Comparison of ENCODE assay signal across 22 mouse cellular contexts in the genomic region with DNA sequence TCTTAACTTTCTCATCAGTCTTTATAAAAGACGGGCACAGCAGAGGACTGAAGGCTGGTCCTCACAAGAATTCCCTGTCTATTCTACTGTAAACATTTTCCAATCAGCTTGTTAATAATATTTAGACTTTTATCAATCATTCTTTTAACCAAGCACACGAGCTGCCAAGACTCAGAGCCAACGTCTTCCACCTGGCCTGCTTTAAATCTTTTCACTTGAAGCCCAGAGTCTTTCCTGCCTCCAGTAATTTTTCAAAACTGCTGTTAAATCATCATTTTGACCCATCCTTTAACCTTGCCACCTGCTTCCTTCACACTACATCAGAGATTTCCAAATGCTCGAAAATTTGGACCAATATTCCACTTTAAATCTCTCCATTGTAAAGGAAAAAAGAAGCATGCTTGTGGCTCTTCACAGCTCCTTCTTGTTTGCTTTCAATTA.
A peak's percentile ranks its signal among the peaks of the same experiment; 100 is the strongest.
DNase-seq lines count a peak whose midpoint lies in the region; ATAC-seq lines count a peak whose summit lies in the region.
"Had no signal": no experiment of that assay in that cellular context is flagged by ENCODE, and none has a peak within 500 bp of the region (broad histone marks: within the 10 kb centered on the region; RNA-seq: fewer than 3 reads in every experiment).

No protein-coding gene starts in this region.

- DNase-seq in forebrain, embryonic 11.5 days (ENCODE audit: low spot score) = no peak
- no peak for DNase-seq in forebrain, embryonic 10.5 days (ENCODE audit: extremely low spot score, low spot score)
- DNase-seq in liver, embryonic 11.5 days (ENCODE audit: low spot score) = no peak
- no peak for DNase-seq in urinary bladder, postnatal 14 days (ENCODE audit: low spot score)
- DNase-seq: adrenal gland, postnatal 10 days; cerebellum, adult 18-20 months; heart, postnatal 14 days; kidney, adult 9 months; kidney, postnatal 25 days; layer of hippocampus, adult 9-11 months; liver; lung, adult 18-20 months; right cerebral cortex, postnatal 25 days; thymus, adult 2 months had no signal

- no peak overlapping the region for H3K4me2 ChIP-seq in forebrain, embryonic 11.5 days (ENCODE audit: low read depth, low read length, severe bottlenecking)
- no peak overlapping the region for H3K4me2 ChIP-seq in neural tube, embryonic 13.5 days
- H3K4me2 ChIP-seq in neural tube, embryonic 15.5 days = no peak overlapping the region
- no peak overlapping the region for H3K4me2 ChIP-seq in hindbrain, embryonic 15.5 days
- H3K4me2 ChIP-seq in liver, embryonic 11.5 days = no peak overlapping the region
- H3K4me2 ChIP-seq: heart, embryonic 11.5 days had no signal

- no peak overlapping the region for H3K9ac ChIP-seq in forebrain, embryonic 11.5 days (ENCODE audit: low read length)
- H3K9ac ChIP-seq in neural tube, embryonic 13.5 days = no peak overlapping the region
- H3K9ac ChIP-seq in neural tube, embryonic 15.5 days (replicated peaks) = no peak overlapping the region
- H3K9ac ChIP-seq in hindbrain, embryonic 15.5 days = no peak overlapping the region
- no peak overlapping the region for H3K9ac ChIP-seq in liver, embryonic 11.5 days (ENCODE audit: low read depth, low read length)

- 50% methylated on average over 4 of the region's 4 CpGs for WGBS in forebrain, embryonic 11.5 days
- 67% methylated on average over 4 of the region's 4 CpGs for WGBS in forebrain, embryonic 10.5 days
- WGBS in neural tube, embryonic 13.5 days = 39% methylated on average over 4 of the region's 4 CpGs
- 24% methylated on average over 4 of the region's 4 CpGs for WGBS in neural tube, embryonic 15.5 days
- WGBS in hindbrain, embryonic 15.5 days = 38% methylated on average over 4 of the region's 4 CpGs
- 56% methylated on average over 4 of the region's 4 CpGs for WGBS in liver, embryonic 11.5 days

- no peaks in the 10 kb centered on the region for H3K27me3 ChIP-seq in forebrain, embryonic 11.5 days (ENCODE audit: control insufficient read depth, insufficient read depth, low read length)
- H3K27me3 ChIP-seq in forebrain, embryonic 10.5 days (ENCODE audit: poor library complexity, severe bottlenecking) = no peaks in the 10 kb centered on the region
- H3K27me3 ChIP-seq in neural tube, embryonic 13.5 days = no peaks in the 10 kb centered on the region
- H3K27me3 ChIP-seq in neural tube, embryonic 15.5 days (replicated peaks) = no peaks in the 10 kb centered on the region
- H3K27me3 ChIP-seq in hindbrain, embryonic 15.5 days = no peaks in the 10 kb centered on the region
- no peaks in the 10 kb centered on the region for H3K27me3 ChIP-seq in liver, embryonic 11.5 days (replicated peaks; ENCODE audit: control insufficient read depth, insufficient read depth, low read length)

- H3K27ac ChIP-seq in forebrain, embryonic 11.5 days (ENCODE audit: low read depth, low read length) = peak overlapping the region; percentile 41; the same call in 1 of the 2 replicates
- H3K27ac ChIP-seq in forebrain, embryonic 10.5 days = no peak overlapping the region
- H3K27ac ChIP-seq in neural tube, embryonic 13.5 days (replicated peaks) = peak overlapping the region; percentile 54; the same call in 1 of the 2 replicates
- no peak overlapping the region for H3K27ac ChIP-seq in neural tube, embryonic 15.5 days (replicated peaks)
- no peak overlapping the region for H3K27ac ChIP-seq in hindbrain, embryonic 15.5 days (replicated peaks)
- no peak overlapping the region for H3K27ac ChIP-seq in liver, embryonic 11.5 days (ENCODE audit: low read depth, low read length)
- H3K27ac ChIP-seq: embryonic facial prominence, embryonic 10.5 days; left cerebral cortex, adult 2 months had no signal

- ATAC-seq in forebrain, embryonic 11.5 days (replicated peaks; ENCODE audit: low FRiP score) = no peak; the same call in 1 of the 2 replicates
- ATAC-seq in neural tube, embryonic 13.5 days (ENCODE audit: low read depth) = 0 out of 2 replicates have a peak, but pooled peaks have one; percentile 25
- no peak for ATAC-seq in neural tube, embryonic 15.5 days (ENCODE audit: low FRiP score)
- peak; percentile 27; the same call in 1 of the 2 replicates for ATAC-seq in hindbrain, embryonic 15.5 days (ENCODE audit: low FRiP score, low read depth)
- no peak for ATAC-seq in liver, embryonic 11.5 days (replicated peaks; ENCODE audit: low FRiP score)
- ATAC-seq: activated CD4-positive, CD25-positive, alpha-beta regulatory T cell, adult 4 months; CD4-positive, CD25-positive, alpha-beta regulatory T cell, adult 4 months had no signal

- H3K4me3 ChIP-seq in forebrain, embryonic 11.5 days (ENCODE audit: low read depth, low read length) = no peak overlapping the region
- H3K4me3 ChIP-seq in forebrain, embryonic 10.5 days = no peak overlapping the region
- H3K4me3 ChIP-seq in neural tube, embryonic 13.5 days = no peak overlapping the region
- H3K4me3 ChIP-seq in neural tube, embryonic 15.5 days (replicated peaks) = no peak overlapping the region
- H3K4me3 ChIP-seq in hindbrain, embryonic 15.5 days = no peak overlapping the region
- no peak overlapping the region for H3K4me3 ChIP-seq in liver, embryonic 11.5 days (ENCODE audit: low read depth, low read length)
- H3K4me3 ChIP-seq: embryonic facial prominence, embryonic 10.5 days; left cerebral cortex, adult 2 months had no signal

- H3K4me1 ChIP-seq in forebrain, embryonic 11.5 days (replicated peaks; ENCODE audit: control insufficient read depth, insufficient read depth, low read length) = no peaks in the 10 kb centered on the region
- H3K4me1 ChIP-seq in forebrain, embryonic 10.5 days = no peaks in the 10 kb centered on the region
- 0 out of 2 replicates have a peak, but pooled peaks cover 10% of the 10 kb centered on the region for H3K4me1 ChIP-seq in neural tube, embryonic 13.5 days (replicated peaks)
- 0 out of 2 replicates have a peak, but pooled peaks cover 2% of the 10 kb centered on the region for H3K4me1 ChIP-seq in neural tube, embryonic 15.5 days
- H3K4me1 ChIP-seq in hindbrain, embryonic 15.5 days (replicated peaks) = 0 out of 2 replicates have a peak, but pooled peaks cover 3% of the 10 kb centered on the region
- H3K4me1 ChIP-seq in liver, embryonic 11.5 days (replicated peaks; ENCODE audit: control insufficient read depth, insufficient read depth, low read length) = no peaks in the 10 kb centered on the region
- H3K4me1 ChIP-seq: embryonic facial prominence, embryonic 10.5 days had no signal

- no peaks in the 10 kb centered on the region for H3K36me3 ChIP-seq in forebrain, embryonic 11.5 days (ENCODE audit: control insufficient read depth, insufficient read depth, low read length)
- H3K36me3 ChIP-seq in forebrain, embryonic 10.5 days (replicated peaks) = no peaks in the 10 kb centered on the region
- no peaks in the 10 kb centered on the region for H3K36me3 ChIP-seq in neural tube, embryonic 13.5 days
- no peaks in the 10 kb centered on the region for H3K36me3 ChIP-seq in neural tube, embryonic 15.5 days
- no peaks in the 10 kb centered on the region for H3K36me3 ChIP-seq in hindbrain, embryonic 15.5 days
- H3K36me3 ChIP-seq in liver, embryonic 11.5 days (ENCODE audit: control insufficient read depth, insufficient read depth, low read length) = no peaks in the 10 kb centered on the region
- H3K36me3 ChIP-seq: embryonic facial prominence, embryonic 10.5 days had no signal

- H3K9me3 ChIP-seq in forebrain, embryonic 11.5 days (ENCODE audit: control insufficient read depth, low read length) = no peaks in the 10 kb centered on the region
- H3K9me3 ChIP-seq in forebrain, embryonic 10.5 days = no peaks in the 10 kb centered on the region
- no peaks in the 10 kb centered on the region for H3K9me3 ChIP-seq in neural tube, embryonic 13.5 days
- H3K9me3 ChIP-seq in neural tube, embryonic 15.5 days (replicated peaks) = no peaks in the 10 kb centered on the region
- H3K9me3 ChIP-seq in hindbrain, embryonic 15.5 days = no peaks in the 10 kb centered on the region
- H3K9me3 ChIP-seq in liver, embryonic 11.5 days (ENCODE audit: control insufficient read depth, low read length) = no peaks in the 10 kb centered on the region
- H3K9me3 ChIP-seq: embryonic facial prominence, embryonic 10.5 days had no signal

Comparison
In these comparisons a context has a peak if more than half of its experiments do, and no peak if none do; other contexts are left out.
1. ATAC-seq: peak in neural tube, embryonic 13.5 days (single experiment) and hindbrain, embryonic 15.5 days (single experiment); none in forebrain, embryonic 11.5 days (single experiment), neural tube, embryonic 15.5 days (single experiment) and liver, embryonic 11.5 days (single experiment).
2. H3K27ac ChIP-seq: peak in forebrain, embryonic 11.5 days (single experiment) and neural tube, embryonic 13.5 days (single experiment); none in forebrain, embryonic 10.5 days (single experiment), neural tube, embryonic 15.5 days (single experiment), hindbrain, embryonic 15.5 days (single experiment) and liver, embryonic 11.5 days (single experiment).